Mouse (Mus musculus): Measurements from ENCODE around the gene Fbxo28.
"Not testable (repeated sequence)": the region's sequence is repeated elsewhere in the genome, so short reads cannot be mapped to it uniquely, and the experiment has no call there.

Gene Fbxo28

DNA sequence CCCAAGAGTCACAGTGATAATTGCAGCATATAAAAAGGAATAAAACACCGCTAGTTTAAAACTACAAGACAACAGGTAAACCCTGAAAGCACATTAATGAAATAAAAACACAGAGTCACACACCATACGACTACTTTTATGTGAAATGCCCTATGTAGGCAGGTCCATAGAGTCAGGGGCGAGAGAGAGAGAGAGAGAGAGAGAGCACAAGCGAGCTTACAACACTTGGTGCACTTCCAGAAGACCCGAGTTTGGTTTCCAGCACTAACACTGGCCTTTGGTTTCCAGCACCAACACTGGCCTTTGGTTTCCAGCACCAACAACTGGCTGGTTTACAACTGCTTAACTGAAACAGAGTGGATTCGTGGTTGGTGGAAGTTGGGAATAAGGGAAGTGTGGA lies 564 bp upstream of the Fbxo28 start:
- no peak for DNase-seq (ENCODE audit: low read depth, low spot score)

DNA sequence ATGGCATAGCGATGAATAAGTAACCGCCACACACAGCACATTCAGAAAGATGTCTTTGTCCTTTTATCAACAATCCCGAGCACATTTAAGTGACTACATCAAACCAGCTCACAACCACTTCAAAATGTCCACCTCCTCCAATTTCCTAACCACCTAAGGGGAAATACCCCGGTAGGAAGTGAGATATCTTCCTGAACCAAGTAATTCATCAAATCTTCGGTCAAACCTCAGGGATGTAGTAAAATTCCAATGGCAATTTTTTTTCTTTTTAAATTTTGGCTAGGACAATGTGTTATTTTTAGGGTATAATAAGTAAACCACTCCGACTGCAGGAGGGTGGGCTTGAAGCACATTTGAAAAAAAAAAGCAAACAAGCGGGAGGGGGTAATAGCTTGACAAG lies 1.1 kb downstream of the Fbxo28 start:
- DNase-seq (ENCODE audit: low read depth, low spot score): no peak

DNA sequence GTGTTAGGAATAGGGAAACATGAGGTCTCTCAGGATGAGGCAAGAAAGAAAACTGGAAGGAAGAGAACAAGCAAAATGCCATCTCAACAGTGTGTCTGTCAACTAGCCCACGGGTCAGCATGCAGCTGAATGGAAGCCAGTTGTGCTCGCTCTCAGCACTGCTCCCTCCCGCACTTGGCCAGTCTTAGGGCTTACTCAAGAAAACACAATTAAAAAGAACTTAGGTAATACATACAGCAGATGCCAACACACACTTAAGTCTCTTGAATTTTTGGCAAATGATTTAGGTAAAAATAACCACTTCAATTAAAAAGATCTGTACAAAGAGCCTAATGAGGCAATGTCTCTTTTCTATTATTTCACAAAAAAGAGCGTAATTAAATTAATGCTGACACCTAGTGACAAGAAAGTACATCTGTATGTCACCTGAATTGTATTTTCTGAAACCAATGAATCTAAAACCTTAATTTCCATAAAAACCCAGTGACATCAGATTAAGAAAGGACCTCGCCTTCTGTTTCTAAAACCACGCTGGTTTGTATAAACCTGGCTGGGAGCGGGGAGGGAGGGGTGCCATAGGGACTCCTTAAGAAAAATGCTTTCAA lies 2.4 kb downstream of the Fbxo28 start:
- DNase-seq (ENCODE audit: low read depth, low spot score): peak; percentile 56

DNA sequence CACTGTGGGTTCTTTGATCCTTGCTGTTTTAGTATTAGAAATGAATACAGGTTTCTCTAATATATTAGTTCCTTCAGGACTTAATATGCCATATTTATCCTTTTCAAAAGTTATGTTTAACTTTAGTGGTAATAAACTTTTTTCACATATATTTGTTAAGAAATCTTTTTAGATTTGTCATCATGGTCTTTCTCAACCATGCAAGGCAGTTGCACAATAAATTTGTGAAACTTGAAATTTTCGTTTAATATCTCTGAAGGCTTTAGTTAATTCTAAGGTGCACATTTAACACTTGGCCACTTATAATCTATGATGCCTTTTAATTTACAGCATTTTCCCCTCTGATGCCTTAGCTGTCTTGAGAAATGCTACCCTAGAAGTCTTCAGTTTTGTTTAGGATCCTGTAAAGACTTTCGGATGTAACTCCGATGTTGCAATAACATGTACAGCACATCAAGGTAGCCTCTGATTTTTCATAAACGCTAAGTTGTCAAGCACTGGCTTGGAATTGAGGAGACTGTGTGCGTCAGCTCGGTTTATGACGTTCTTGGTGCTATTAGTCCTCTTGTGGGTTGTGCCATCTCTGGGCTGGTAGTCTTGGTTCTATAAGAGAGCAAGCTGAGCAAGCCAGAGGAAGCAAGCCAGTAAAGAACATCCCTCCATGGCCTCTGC lies 7.5 kb downstream of the Fbxo28 start:
- no peak for DNase-seq (ENCODE audit: low read depth, low spot score)

DNA sequence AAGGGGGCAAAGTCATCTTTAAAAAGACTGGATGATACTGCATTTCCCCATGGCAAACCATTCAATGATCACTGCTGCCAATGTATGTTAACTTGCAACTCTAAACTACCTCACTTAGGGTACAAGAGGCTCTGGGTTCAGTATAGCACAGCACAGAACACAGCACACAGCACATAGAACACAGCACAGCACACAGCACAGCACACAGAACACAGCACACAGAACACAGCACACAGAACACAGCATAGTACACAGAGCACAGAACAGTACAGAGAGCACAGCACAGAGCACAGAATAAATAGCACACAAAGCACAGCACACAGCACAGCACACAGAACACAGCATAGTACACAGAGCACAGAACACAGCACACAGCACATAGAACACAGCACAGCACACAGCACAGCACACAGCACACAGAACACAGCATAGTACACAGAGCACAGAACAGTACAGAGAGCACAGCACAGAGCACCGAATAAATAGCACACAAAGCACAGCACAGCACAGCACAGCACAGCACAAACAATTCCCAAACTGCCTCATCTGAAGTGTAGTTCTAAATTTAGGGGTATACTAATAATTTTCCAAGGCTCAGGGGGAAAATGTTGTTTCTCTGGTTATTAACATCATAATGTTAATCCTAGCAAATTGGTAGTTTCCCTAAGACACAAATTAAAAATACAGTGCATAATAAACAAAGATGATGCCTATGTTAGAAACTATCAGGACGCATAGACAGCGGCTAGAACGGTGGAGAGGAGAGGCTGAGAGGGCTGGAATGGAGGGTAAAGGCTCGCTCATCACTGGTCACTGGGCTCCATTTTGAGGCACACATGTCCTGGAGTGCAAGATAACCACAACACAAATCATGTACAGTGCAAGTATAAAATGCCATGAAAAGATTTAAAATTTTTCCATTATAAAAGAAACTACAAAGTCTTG lies 9.1 kb downstream of the Fbxo28 start:
- no peak for DNase-seq (ENCODE audit: low read depth, low spot score)

DNA sequence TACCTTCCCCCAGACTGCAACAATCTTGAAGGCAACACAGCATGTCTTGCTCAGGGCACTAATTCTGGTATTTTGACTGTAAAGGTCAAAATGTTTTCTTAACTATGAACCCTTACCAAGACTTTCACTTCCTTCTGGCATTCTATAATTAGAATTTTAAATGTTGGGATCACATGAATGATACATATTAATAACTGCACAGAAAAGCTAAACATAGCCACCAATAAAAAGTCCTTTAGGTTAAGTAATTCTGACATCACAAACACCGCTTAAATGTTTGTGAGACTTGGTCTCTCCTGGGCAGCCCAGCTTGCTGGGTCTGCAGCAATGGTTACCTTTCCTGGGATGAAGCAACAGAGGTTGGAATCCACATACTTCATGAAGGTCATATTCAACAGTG lies 15.5 kb downstream of the Fbxo28 start:
- DNase-seq (ENCODE audit: low read depth, low spot score): no peak

DNA sequence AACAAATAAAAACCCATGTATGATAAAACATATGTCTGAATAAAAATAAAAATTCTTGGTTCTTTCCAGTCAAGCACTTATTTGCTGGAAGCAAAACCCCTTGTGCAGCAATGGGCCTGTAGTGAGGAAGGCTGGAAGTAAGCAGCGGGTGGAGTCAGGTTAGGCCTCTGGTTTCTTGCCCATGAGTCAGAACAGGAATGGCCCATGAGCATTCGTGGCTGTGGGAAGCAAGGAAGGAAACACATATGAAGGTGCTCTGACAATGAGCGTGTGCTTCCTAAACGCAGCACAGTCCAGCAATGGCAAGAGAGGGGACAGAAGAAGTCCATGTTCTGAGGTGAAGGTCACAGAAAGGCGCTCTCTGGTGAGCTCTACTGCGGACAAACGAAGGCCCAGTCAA lies 16.9 kb downstream of the Fbxo28 start:
- no peak for DNase-seq (ENCODE audit: low read depth, low spot score)

DNA sequence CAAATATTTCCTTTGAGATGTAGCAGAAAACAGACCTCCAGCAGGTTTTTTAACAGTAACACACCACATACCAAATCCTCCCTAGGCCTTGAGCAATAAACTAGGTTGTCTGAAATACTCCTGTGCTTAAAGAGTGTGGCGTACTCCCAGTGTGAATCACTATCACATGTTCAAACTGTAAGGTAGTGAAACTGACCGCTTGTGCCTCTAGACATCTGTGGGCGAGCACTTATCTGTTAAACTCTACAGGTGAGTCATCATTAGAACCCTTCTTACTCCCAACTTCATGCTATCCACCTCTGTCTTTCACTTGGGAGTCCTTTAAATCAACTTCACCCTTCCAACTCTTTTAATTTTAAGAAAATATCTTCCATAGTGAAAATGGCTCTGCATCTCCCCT lies 18.3 kb downstream of the Fbxo28 start:
- no peak for DNase-seq (ENCODE audit: low read depth, low spot score)

DNA sequence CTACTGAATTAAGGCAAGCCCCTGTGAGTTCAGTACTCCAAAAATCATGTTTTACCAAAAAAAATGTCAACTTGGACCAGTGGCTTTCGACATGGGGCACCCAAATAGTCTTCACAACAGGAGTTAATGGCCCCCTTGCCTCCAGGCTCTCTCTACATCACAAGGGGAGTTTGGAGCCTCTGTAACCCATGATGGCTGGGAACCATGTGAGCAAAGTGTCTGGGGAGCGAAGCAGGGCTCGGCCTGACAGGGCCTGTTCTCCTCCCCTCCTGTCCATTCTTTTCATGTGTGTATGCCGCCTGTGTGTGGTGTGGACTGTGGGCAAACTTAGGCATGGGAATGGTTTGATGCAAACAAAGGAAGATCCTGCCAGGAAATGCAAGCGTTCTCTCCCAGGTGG lies 27.2 kb downstream of the Fbxo28 start:
- DNase-seq (ENCODE audit: low read depth, low spot score): no peak

DNA sequence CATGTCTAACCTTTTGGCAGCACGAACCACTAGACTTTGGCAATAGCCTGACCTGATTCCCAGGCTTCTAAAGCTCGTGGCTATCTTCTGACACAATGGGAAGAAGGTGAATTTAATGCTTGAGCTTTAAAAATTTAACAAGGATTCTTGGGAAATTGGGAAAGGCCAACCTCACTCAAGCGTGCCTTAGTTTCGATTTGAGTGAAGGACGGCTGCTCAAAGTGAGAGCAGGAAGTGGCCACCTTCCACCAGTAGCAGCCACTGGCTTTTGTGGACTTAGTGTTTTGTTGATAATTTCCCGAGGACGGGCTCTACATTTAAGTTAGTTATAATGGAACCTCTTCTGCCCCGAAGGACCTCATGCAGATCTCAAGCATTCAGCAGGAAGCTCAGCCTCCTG lies 28.2 kb downstream of the Fbxo28 start:
- DNase-seq (ENCODE audit: low read depth, low spot score): no peak

DNA sequence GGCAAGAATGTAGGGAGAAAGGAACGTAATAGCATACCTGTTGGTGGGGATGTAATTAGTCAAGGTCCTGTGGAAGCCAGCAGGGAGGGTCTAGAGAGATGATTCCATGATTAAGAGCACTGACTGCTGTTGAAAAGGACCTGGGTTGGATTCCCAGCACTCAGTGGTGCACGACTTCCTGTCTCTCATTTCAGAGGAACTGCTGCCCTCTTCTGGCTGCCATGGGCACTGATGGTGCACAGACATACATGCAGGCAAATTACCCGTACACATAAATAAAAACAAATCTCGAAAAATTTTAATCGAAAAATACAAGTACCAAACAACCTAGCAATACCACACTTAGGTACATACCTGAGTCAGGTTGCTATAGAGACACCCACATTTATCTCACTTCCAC lies 30.1 kb downstream of the Fbxo28 start:
- DNase-seq (ENCODE audit: low read depth, low spot score): no peak

DNA sequence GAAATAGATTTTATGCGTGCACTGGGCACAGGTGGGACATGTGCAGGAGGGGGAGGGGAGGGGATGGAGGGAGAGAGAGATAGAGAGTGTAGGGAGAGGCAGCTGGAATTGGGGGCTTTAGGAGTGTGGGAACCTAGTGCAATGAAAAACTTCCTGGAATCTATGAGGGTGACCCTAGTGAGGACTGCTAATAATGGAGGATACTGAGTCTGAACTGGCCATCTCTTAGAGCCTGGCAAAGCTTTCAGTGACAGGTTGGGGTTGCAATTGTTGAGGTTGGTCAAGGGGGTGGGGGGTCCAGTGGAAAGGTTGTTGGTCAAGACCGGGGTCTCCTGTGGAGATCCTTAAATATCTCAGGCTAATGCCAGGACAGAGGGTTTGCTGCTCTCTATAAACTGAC lies 31.1 kb downstream of the Fbxo28 start:
- DNase-seq (ENCODE audit: low read depth, low spot score): no peak

DNA sequence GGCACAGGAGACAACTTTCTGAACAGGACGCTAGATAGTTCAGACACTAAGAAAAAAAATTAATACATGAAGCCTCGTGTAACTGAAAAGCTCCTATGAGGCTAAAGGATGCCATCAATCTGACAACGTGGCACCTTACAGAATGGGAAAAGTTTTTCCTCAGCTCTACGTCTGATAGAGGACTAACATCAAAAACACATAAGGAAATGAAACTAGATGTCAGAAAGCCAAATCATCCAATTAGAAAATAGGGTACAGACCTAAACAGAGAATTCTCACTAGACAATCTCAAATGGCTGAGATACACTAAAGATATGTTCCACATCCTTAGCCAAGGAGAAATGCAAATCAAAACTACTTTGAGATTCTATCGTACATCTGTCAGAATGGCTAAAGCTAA lies 32.0 kb downstream of the Fbxo28 start:
- no peak for DNase-seq (ENCODE audit: low read depth, low spot score)

DNA sequence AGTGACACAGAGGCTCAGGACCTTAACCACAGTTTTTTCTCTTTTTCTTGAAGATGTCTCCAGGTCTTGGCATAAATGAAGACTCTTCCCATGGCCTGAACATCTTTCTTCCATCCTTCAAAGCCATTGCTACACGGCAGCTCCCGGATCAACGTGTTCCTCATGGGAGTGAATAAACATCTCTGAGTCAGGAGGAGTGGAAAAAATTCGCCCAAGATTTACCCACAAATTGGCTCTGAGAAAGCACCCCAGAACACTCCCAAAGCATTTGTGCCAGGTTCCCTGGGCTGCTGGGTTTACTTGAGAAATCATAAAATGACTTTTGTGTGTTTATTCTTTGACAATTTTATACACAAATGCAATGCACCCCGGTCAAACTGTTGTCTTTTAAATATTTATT lies 38.5 kb downstream of the Fbxo28 start:
- DNase-seq (ENCODE audit: low read depth, low spot score): peak; percentile 40

DNA sequence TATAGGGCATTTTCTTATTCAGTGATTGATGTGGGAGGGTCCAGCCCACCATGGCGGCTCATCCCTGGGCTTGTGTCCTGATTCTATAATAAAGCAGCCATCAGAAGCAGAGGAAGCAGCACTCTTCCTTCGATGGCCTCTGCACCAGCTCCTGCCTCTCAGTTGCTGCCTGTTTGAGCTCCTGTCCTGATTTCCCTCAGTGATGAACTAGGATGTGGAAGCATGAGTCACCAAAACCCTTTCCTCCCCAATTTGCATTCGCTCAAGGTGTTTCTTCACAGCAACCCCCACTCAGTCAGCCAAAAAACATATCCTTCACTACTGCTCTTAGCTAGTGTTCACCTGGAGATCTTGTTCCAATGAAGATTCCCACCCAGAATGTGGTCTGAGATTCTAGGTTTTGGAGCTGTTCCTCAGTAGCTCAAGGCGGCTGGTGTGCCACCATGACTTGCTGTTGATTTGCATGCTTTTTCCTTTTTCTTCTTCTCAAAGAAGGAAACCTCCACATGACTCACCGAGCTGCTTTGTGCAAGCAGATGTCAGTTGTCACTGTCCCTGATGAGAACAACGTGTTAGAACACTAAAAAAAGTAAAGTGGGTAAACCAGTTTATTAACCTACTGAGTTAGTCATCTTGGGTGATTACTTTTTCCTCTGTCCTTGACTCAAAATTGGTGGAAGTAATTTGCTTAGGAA lies 39.1 kb downstream of the Fbxo28 start:
- DNase-seq (ENCODE audit: low read depth, low spot score): peak; percentile 80

DNA sequence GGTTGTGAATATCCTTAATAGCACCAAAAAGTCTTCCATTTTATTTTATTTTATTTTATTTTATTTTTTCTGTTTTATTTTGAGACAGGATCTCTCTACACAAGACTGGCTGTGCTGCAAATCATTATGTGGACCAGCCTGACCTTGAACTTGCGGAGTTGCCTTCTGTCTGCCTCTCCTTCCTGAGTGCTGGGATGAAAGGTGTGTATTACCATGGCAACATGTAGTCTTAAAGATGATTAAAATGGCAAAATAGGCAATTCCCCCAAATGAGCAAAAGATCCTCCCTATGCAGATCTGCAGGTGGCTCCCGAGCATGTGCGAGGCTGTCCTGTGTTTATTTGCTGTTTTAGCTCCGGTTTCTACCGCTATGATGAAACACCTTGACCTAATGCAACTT lies 43.6 kb downstream of the Fbxo28 start:
- no peak for DNase-seq (ENCODE audit: low read depth, low spot score)

DNA sequence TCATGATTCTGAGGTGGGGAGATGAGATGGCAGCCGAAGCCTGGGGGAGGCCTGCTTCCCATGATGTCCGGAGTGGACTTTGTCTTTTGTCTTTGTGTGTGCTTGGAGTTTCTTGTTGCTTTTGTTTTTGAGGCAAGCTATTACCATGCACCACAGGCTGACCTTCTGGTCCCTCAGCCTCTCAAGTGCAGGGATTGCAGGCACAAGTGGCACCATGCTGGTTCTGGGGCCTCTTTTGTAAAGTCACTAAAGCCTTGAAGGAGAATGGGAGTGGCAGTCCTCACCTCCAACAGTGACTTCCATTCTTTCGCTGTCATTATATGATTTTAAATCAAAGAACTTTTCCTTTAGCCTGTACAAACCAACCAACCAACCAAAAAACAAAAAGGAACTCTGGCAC lies 44.2 kb downstream of the Fbxo28 start:
- DNase-seq (ENCODE audit: low read depth, low spot score): no peak

DNA sequence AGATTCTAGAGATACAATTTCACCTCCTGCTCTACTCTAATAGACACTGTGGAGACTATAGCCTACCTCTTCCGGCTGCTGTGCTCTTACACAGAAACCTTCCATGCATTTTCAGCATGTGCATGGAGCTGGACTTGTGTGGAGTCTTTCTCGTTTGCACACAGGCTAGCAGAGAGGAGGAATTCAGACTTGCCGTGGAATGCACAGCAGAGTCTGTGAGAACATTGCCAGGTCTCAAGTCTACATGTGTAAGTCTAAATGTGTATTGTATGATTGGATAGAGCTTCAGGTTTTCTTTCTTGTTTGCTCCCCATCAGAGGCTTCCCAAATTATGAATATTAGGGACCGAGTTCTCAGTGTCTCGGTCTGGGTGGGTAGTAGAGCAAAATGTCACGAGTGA lies 44.6 kb downstream of the Fbxo28 start:
- DNase-seq (ENCODE audit: low read depth, low spot score): no peak

DNA sequence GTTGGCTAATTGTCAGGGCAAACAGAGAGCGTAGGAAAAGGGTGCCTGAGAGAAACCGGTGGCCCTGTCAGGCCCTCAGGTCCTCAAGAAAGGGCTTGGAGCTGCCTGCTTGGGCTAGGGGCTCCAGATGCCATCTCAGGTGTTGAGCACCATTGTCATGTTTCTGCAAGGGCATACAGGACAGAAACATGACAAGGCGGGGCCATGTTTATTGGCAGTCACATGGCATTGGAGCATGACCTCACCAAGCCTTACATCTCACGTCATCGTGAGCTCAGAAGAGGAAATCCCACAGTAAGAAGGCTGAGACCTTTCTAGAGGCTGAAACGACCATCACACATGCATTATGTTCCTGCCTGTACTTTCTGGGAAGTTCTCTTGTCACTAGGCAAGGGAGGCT lies 45.3 kb downstream of the Fbxo28 start:
- no peak for DNase-seq (ENCODE audit: low read depth, low spot score)

DNA sequence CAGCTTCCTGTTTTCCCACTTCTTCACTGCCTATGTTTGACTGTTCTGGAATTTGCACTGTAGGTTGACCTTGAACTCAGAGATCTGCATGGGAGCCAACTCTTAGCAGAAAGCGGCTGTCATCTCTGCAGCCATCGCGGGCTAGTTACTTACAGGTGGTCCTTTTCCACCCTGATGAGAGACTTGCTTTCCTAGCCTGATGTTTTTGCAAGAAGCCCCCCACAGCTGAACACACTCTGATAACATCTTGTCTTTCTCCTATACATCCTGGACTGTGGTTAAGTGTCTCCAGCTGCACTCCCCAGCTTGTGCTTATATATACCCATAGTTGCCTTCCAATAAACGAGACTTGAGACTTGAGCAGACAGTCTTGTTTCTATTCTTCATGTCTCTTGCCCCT lies 49.1 kb downstream of the Fbxo28 start:
- no peak for DNase-seq (ENCODE audit: low read depth, low spot score)

DNA sequence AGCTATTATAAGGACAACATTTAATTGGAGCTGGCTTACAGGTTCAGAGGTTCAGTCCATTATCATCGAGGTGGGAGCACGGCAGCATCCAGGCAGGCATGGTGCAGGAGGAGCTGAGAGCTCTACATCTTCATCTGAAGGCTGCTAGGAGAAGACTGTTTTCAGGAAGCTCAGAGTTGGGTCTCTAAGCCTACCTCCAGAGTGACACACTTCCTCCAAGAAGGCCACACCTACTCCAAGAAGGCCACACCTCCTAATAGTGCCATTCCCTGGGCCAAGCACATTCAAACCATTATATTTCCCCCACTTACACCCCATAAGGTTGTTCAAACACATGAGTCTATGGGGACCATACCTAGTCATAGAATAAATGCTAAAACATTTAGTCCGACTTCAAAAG lies 50.7 kb downstream of the Fbxo28 start:
- DNase-seq (ENCODE audit: low read depth, low spot score): not testable (repeated sequence)

DNA sequence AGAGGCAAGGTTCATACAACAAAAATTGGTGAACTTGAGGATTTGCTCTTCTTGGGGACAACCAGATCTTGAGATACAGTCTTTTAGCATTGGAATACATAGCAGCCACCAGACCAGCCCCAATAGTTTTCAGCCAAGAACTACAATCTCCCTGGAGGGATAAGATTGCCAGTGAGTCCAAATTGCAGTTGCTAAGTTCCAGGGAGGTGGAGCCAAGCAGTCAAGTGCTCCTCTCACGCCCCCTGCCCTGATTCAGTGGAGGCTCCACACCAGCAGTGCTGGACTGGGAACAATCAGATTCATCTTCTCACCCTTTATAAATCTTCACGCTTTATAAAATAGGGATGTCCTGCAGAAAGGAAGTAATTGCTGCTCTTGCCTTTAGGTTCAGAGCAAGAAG lies 51.6 kb downstream of the Fbxo28 start:
- DNase-seq (ENCODE audit: low read depth, low spot score): no peak
